Mouse (Mus musculus) hindbrain, embryonic 16.5 days (tissue): ENCODE results near the gene Zmiz1. TPM values are rescaled to one million over a fixed set of nuclear protein-coding genes. Genes with fewer than 3 reads are reported as not detected.

Experiments used
- ATAC-seq: fragments of 200-750 bp; cut with Nextera tagmentation; 2 replicates; pipeline ENCODE4 v1.8.0; 2017; ENCODE audit warnings: moderate TSS enrichment, moderate library complexity
- H3K27ac ChIP-seq: fragments of 300-500 bp; sonication (generic); 2 replicates; pipeline ENCODE4 v1.5.1; 2014; ENCODE audit warnings: low read depth, mild to moderate bottlenecking, control low read depth, low read length, moderate library complexity
- H3K27me3 ChIP-seq: fragments of 300-500 bp; sonication (generic); replicated peaks from 2 replicates; pipeline ENCODE4 v1.6.1; 2014; ENCODE audit warnings: low read length; ENCODE audit not compliant: control insufficient read depth, insufficient read depth
- H3K36me3 ChIP-seq: fragments of 300-500 bp; sonication (generic); 2 replicates; pipeline ENCODE4 v1.6.1; 2014; ENCODE audit warnings: mild to moderate bottlenecking, low read length, moderate library complexity, mixed read lengths; ENCODE audit not compliant: control insufficient read depth, insufficient read depth
- H3K4me1 ChIP-seq: fragments of 300-500 bp; sonication (generic); 2 replicates; pipeline ENCODE4 v1.6.1; 2014; ENCODE audit warnings: low read depth, low read length; ENCODE audit not compliant: control insufficient read depth, insufficient read depth
- H3K4me2 ChIP-seq: fragments of 300-500 bp; sonication (generic); 2 replicates; pipeline ENCODE4 v1.6.1; 2014; ENCODE audit warnings: mild to moderate bottlenecking, low read length, control low read depth, moderate library complexity
- H3K4me3 ChIP-seq: fragments of 300-500 bp; sonication (generic); 2 replicates; pipeline ENCODE4 v1.5.1; 2014; ENCODE audit warnings: mild to moderate bottlenecking, low read length, control low read depth, moderate library complexity
- H3K9ac ChIP-seq: fragments of 300-500 bp; sonication (generic); 2 replicates; pipeline ENCODE4 v1.6.1; 2014; ENCODE audit warnings: low read depth, mild to moderate bottlenecking, control low read depth, low read length, moderate library complexity
- H3K9me3 ChIP-seq: fragments of 300-500 bp; sonication (generic); 2 replicates; pipeline ENCODE4 v1.6.1; 2014; ENCODE audit warnings: mild to moderate bottlenecking, low read length, moderate library complexity; ENCODE audit not compliant: control insufficient read depth
- WGBS: fragments of 180-500 bp; shearing (Covaris S2); extraction: QIAGEN DNeasy Blood & Tissue Kit; methylation state at CpG from one replicate; pipeline ENCODE4 v1.1.7; 2014; 5-methylcytosine and 5-hydroxymethylcytosine counted together
- polyA plus RNA-seq: library from polyadenylated mRNA; unstranded; fragments of >200 nt; fragmentation: Nextera tagmentation; extraction: Ambion mirVana; gene quantifications from 2 replicates; pipeline ENCODE4 v1.2.1, GENCODE M21; 2015

The Zmiz1 gene
- polyA plus RNA-seq, 1 experiment from 2014 or later: 50.4 TPM

- Histone ChIP-seq H3K27me3 (no peaks in the 10 kb centered on the region), H3K9ac (no peak overlapping the region), H3K9me3 (no peaks in the 10 kb centered on the region), H3K4me1 (peaks cover 83% of the 10 kb centered on the region), H3K4me2 (no peak overlapping the region), H3K36me3 (no peaks in the 10 kb centered on the region), H3K27ac (no peak overlapping the region), H3K4me3 (no peak overlapping the region)
- WGBS: 85% methylated on average over 2 of the region's 2 CpGs
- no peak for ATAC-seq
These were observed 24.3 kb downstream of the Zmiz1 start for GRCm38 (mm10) chr14:25483285-25483684.

GRCm38 (mm10) chr14:25484049-25484448, 25.1 kb downstream of the Zmiz1 start:
- no peak for ATAC-seq
- Histone ChIP-seq H3K9me3 (no peaks in the 10 kb centered on the region), H3K36me3 (no peaks in the 10 kb centered on the region), H3K4me2 (no peak overlapping the region), H3K4me3 (no peak overlapping the region), H3K9ac (no peak overlapping the region), H3K4me1 (peaks cover 82% of the 10 kb centered on the region), H3K27ac (no peak overlapping the region; the same call in 1 of the 2 replicates), H3K27me3 (no peaks in the 10 kb centered on the region)
- WGBS: 29% methylated on average over 5 of the region's 5 CpGs

- H3K27me3 ChIP-seq: no peaks in the 10 kb centered on the region
- H3K4me2 ChIP-seq: no peak overlapping the region
- H3K4me3 ChIP-seq: no peak overlapping the region
- no peak for ATAC-seq
- no peak overlapping the region for H3K27ac ChIP-seq
- no peak overlapping the region for H3K9ac ChIP-seq
- 83% methylated on average over 2 of the region's 2 CpGs for WGBS
- H3K9me3 ChIP-seq: no peaks in the 10 kb centered on the region
- peaks cover 70% of the 10 kb centered on the region for H3K4me1 ChIP-seq
- H3K36me3 ChIP-seq: no peaks in the 10 kb centered on the region
These were observed 27.2 kb downstream of the Zmiz1 start for GRCm38 (mm10) chr14:25486220-25486619.

GRCm38 (mm10) chr14:25486742-25487469, 27.9 kb downstream of the Zmiz1 start:
- Histone ChIP-seq H3K4me3 (no peak overlapping the region), H3K4me2 (no peak overlapping the region), H3K27me3 (no peaks in the 10 kb centered on the region), H3K9ac (no peak overlapping the region), H3K9me3 (no peaks in the 10 kb centered on the region), H3K27ac (no peak overlapping the region), H3K36me3 (no peaks in the 10 kb centered on the region), H3K4me1 (peaks cover 70% of the 10 kb centered on the region)
- peak; percentile 8; the same call in 1 of the 2 replicates for ATAC-seq
- 71% methylated on average over 9 of the region's 9 CpGs for WGBS

GRCm38 (mm10) chr14:25487470-25487955, 28.5 kb downstream of the Zmiz1 start:
- Histone ChIP-seq H3K9me3 (no peaks in the 10 kb centered on the region), H3K4me1 (peaks cover 71% of the 10 kb centered on the region), H3K9ac (no peak overlapping the region), H3K27me3 (no peaks in the 10 kb centered on the region), H3K27ac (no peak overlapping the region; the same call in 1 of the 2 replicates), H3K36me3 (no peaks in the 10 kb centered on the region), H3K4me3 (no peak overlapping the region), H3K4me2 (no peak overlapping the region)
- ATAC-seq: no peak
- 66% methylated on average over 7 of the region's 7 CpGs for WGBS

GRCm38 (mm10) chr14:25488097-25488613, 29.2 kb downstream of the Zmiz1 start:
- Histone ChIP-seq H3K4me2 (no peak overlapping the region), H3K9me3 (no peaks in the 10 kb centered on the region), H3K4me1 (peaks cover 77% of the 10 kb centered on the region), H3K9ac (no peak overlapping the region), H3K4me3 (no peak overlapping the region), H3K27me3 (no peaks in the 10 kb centered on the region), H3K36me3 (no peaks in the 10 kb centered on the region), H3K27ac (peak overlapping the region; percentile 56)
- ATAC-seq: no peak
- 70% methylated on average over 6 of the region's 6 CpGs for WGBS

- H3K27ac ChIP-seq: no peak overlapping the region
- 72% methylated on average over 6 of the region's 6 CpGs for WGBS
- ATAC-seq: no peak
These were observed 30.5 kb downstream of the Zmiz1 start for GRCm38 (mm10) chr14:25489336-25490078.

GRCm38 (mm10) chr14:25491961-25492360, 33.0 kb downstream of the Zmiz1 start:
- ATAC-seq: no peak
- Histone ChIP-seq H3K27me3 (no peaks in the 10 kb centered on the region), H3K9me3 (no peaks in the 10 kb centered on the region), H3K27ac (no peak overlapping the region), H3K36me3 (no peaks in the 10 kb centered on the region), H3K4me3 (no peak overlapping the region), H3K4me1 (peaks cover 79% of the 10 kb centered on the region), H3K9ac (no peak overlapping the region), H3K4me2 (no peak overlapping the region)
- 68% methylated on average over 5 of the region's 5 CpGs for WGBS

More at GRCm38 (mm10) chr14:25489336-25490078, 30.5 kb downstream of the Zmiz1 start:
- Histone ChIP-seq H3K9me3 (no peaks in the 10 kb centered on the region), H3K4me2 (no peak overlapping the region), H3K4me3 (no peak overlapping the region), H3K4me1 (peaks cover 78% of the 10 kb centered on the region), H3K36me3 (no peaks in the 10 kb centered on the region), H3K9ac (no peak overlapping the region), H3K27me3 (no peaks in the 10 kb centered on the region)
